Mouse (Mus musculus): Measurements from ENCODE around the gene Mrto4. TPM values are rescaled to one million over a fixed set of nuclear protein-coding genes. Genes with fewer than 3 reads are reported as not detected.

The Mrto4 gene
- polyA plus RNA-seq, 1 experiment from 2014 or later = 123 TPM

Other genes starting within 250 kb of the Mrto4 start
- 399 TPM in 2 replicates for gene Minos1, start 221.5 kb downstream of the Mrto4 start, polyA plus RNA-seq (2014; fragmentation: Nextera tagmentation; extraction: Ambion mirVana)
- gene Capzb, start 159.7 kb downstream of the Mrto4 start, polyA plus RNA-seq (2014; fragmentation: Nextera tagmentation; extraction: Ambion mirVana) = 239 and 255 TPM in 2 replicates
- gene Pqlc2, start 41.9 kb downstream of the Mrto4 start, polyA plus RNA-seq (2014; fragmentation: Nextera tagmentation; extraction: Ambion mirVana) = 11.8 and 13.8 TPM in 2 replicates
- gene Akr7a5, start 41.8 kb downstream of the Mrto4 start, polyA plus RNA-seq (2014; fragmentation: Nextera tagmentation; extraction: Ambion mirVana) = 64.7 and 74.0 TPM in 2 replicates
- 21.6 and 23.5 TPM in 2 replicates for gene Emc1, start within 50 bp of the Mrto4 start, polyA plus RNA-seq (2014; fragmentation: Nextera tagmentation; extraction: Ambion mirVana)
- 76.5 and 82.5 TPM in 2 replicates for gene Ubr4, start within 50 bp of the Mrto4 start, polyA plus RNA-seq (2014; fragmentation: Nextera tagmentation; extraction: Ambion mirVana)
- gene Iffo2, start 178.0 kb upstream of the Mrto4 start, polyA plus RNA-seq (2014; fragmentation: Nextera tagmentation; extraction: Ambion mirVana) = 3.3 and 4.8 TPM in 2 replicates